Mouse (Mus musculus): ENCODE data around the gene Trmt2a. TPM values are rescaled to one million over a fixed set of nuclear protein-coding genes. Genes with fewer than 3 reads are reported as not detected.

Gene Trmt2a
- polyA plus RNA-seq, 2 experiments from 2014 or later: 27.7 to 46.5 TPM

DNA sequence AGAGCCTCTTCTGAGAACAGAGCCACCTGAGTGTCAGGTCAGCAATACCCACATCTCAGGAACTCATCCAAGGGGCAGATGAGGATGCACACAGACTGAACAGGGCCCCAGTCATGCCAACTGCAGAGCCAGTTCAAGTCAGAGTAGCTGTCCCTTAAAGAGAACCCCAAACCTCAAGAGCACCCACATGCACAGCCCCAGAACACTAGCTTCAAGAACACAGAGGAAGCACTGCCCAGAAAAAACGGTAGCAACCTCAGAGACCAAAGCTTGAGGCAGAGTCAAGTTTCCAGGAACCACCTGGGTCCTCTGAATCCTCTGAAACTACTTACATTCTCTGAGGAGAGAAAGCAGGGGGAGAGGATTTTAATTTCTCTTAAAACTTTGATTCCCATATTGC is 15.0 kb upstream of the Trmt2a start:
- no peak for ATAC-seq

DNA sequence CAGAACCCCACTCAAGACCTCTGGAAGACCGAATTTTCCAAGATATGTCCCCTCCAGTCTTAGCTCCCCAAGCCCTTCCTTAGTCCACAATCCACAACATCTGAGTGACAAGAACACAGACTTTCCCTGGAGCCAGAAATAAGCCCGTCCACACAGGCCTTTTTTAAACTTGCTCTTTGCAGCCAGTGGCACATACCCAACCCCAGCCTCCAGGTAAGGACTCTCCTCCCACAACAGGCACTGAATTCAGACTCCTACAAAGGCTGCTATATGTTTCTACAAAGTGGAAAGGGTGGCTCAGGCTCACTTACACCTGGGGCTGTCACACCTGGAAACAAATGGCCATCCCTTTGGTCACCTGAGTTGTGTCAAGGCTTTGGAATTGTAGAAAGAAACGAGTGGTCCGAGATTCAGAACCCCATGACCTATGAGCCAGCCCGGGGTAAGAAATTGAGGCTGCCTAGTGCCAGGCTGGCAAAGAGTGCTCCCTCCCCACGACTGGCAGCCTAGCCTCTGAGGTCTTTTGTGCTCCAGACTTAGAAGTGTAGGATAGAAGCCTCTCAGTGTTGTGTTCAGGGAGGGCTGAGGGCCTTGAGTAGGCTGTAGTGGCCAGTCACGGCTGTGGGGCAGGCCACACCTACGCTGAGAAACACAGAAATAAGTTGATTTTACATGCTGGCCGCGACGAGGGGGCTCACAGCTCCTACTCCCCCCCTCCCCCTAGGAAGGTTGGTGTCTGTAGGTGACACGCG is 14.4 kb upstream of the Trmt2a start:
- no peak for ATAC-seq

DNA sequence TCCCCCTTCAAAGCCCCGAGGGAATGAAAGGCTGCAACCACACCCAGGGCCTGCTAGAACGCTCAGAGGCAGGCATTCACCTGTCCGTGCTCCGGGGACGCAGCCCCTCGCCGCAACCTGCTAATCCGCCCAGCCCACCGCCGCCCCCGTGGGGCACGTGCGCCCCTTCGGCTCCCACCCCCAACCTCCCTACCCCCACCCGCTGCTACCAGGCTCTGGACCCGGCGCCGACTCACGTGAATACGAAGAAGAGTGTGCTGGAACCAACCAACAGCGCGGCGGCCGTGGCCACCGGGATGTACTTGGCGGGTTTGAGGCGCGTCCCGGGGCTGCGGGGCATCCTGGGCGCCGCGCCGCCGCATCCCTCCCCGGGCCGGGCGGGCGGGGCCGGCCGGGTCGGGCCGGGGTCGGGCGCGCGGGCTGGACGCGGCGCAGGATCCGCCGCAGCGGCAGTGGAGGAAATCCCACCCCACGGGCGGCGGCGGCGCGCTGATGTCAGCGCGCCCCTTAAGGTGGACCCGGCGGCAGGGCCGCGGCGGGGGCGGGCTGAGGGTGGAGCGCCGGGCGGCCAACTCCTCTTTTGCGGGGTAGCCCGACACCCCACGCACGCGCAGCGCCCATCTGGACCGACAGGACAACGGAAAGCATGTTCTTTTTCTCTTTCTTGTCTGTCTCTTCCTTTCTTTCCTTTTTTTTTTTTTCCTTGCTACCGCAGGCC is 13.6 kb upstream of the Trmt2a start, which contains the start of gene Zdhhc8:
Zdhhc8 (minus strand) TSS at position 466 of the 718 bp plus-strand sequence.
- ATAC-seq: peak; percentile 59

DNA sequence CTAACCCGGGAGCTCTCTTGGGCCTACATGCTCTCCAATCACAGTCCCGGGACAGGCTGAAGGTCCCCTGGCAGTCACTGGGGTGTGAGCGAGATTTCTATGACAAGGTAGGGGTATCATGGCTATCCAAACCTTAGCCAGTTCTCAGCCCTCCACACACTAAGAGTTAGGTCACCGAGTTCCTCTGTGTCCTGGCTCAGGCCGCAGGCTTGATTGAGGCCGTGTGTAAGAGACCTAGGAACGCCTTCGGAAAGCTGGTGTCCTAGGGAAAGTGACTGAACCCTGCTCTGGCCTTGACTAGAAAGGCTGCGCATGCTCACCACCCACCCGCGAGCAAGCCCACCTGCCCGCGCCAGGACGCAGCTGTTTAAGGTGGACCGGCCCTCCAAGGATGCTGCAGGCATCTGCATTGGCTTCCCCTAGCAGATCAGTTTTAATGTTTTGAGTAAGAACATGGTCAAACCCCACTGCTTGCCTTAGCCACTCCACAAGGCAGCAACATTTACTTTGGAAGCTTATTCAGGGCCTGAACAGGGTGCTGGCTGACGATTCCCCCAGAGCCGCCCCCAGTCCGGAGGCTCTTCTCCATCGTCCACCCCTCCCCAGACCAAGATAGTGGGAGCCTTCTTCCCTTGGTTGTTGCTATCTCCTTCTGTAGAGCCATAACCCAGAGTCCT is 13.0 kb upstream of the Trmt2a start:
- peak; percentile 23 for ATAC-seq

DNA sequence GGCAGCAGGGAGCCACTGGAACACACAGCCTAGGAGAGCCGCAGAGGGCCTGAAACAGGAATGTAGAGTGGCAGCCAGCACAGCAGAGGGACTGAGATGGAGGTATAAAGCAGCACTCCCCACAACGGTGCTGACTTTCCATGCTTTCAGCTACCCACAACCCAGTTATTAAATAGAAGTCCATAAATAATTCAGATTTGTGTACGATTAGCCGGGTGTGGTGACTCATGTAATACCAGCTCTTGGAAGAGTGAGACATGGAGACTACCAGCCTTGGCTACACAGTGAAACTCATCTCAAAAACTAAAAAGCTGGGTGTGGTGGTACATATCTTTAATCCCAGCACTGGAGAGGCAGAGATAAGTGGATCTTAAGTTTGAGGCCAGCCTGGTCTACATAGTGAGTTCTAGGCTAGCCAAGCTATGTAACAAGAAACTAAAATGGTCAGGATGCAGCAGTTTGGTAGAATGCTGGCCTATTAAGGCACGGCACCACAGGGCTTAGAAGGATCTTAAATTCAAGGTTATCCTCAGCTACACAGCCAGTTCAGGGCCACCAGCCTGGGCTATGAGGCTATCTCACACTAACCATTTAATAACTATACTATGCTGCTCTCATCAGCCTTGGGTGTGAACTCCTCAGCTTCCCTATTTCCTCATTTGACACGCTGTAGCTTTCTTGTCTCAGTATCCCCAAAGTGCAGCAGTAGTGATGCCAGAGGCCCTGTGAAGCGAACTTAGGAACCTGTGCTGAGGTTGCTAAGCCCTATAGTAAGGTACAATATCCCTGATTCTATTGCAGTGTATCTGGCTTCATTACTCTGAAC is 11.6 kb upstream of the Trmt2a start:
- no peak for ATAC-seq

DNA sequence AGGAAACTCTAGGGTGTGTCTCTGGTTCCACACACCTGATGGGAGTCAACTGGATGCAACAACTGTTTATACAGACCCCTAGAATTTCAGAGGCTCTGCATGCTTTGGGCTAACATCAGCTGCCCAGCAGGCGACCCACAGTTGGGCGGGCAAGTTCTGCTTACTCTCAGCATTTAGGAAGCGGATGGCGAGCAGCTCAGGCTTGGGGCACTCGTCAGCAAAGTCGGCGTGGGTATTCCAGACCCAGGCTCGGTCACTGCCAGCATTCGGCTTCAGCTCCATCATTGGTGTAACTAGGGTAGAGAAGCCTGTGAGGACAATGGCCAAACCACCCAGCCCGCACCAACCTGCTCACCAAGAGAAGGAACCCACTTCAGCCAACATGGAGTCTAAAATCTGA is 6.9 kb upstream of the Trmt2a start:
- no peak for ATAC-seq

DNA sequence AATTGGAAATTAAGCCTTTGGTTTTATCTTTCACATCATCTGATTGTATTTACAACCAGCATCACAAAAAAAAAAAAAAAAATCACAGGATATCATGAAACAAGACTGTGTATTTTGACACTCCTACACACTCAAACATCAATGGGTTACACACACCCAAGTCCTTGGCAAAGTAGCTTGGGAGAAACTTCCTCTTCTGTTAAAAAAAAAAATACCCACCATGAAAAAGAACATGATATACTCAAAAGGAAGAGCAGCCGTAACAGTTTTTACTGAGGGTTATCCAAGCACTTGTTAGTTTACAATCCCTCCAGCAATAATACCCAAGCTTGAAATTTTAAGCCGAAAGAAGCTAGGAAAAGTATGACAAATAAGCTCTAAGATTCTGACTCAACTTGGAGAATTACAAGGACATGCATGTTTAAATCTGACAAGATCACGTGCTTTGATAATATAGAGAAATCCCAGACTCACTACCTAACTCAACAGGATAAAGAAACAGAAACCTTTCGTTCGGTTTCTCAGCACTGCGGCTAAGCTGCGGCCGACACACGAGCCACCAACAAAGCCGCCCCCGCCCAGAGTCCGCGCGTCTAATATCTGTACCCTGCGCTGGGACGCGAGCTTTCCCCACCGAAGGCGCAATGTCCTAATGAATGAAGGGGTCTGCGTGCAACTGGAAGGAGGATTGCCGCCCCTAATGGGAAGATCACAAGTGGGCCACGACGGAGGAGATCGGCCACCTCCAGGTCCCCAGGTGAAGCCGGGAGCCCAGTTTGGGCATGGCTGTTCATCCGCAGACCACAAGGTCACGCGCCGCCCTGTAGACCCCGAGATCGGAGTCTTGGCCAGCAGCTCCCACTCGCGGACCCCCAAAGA is 719 bp upstream of the Trmt2a start:
- no peak for ATAC-seq

DNA sequence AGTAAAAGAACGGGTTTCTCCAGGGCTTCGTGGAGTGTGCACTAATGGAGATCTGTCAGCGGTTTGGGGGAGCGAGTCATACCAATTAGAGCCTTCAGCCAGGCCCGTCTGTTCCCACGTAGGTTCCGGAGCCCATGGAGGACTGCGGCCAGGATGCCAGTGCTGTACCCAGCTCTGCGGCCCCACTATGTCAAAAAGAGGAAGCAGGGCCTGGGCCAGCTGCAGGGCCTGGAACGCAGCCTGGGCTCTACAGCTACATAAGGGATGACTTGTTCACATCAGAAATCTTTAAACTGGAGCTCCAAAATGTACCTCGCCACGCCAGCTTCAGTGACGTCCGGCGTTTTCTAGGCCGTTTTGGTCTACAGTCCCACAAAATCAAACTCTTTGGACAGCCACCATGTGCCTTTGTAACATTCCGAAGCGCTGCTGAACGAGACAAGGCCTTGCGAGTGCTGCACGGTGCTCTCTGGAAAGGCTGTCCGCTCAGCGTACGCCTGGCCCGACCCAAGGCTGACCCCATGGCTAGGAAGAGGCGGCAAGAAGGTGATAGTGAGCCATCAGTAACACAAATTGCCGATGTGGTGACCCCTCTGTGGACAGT is 987 bp downstream of the Trmt2a start:
- no peak for ATAC-seq

DNA sequence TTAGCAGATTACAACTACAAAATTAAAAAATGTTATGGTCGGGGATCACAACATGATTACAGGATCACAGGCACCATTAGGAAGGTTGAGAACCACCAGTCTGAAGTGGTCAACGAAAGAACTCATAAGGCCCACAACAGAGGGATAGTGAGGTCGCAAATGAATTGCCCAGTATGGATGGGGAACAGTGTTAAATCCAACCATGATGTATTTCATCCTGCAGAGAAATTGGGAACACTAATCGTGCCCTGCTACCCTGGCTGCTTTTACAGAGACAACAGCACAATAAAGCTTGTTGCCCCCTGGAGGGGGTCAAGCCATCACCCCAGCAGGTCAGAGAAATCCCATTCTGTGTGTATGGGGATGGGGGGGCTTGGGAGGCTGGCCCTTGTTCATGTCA is 1.8 kb downstream of the Trmt2a start:
- ATAC-seq: no peak

DNA sequence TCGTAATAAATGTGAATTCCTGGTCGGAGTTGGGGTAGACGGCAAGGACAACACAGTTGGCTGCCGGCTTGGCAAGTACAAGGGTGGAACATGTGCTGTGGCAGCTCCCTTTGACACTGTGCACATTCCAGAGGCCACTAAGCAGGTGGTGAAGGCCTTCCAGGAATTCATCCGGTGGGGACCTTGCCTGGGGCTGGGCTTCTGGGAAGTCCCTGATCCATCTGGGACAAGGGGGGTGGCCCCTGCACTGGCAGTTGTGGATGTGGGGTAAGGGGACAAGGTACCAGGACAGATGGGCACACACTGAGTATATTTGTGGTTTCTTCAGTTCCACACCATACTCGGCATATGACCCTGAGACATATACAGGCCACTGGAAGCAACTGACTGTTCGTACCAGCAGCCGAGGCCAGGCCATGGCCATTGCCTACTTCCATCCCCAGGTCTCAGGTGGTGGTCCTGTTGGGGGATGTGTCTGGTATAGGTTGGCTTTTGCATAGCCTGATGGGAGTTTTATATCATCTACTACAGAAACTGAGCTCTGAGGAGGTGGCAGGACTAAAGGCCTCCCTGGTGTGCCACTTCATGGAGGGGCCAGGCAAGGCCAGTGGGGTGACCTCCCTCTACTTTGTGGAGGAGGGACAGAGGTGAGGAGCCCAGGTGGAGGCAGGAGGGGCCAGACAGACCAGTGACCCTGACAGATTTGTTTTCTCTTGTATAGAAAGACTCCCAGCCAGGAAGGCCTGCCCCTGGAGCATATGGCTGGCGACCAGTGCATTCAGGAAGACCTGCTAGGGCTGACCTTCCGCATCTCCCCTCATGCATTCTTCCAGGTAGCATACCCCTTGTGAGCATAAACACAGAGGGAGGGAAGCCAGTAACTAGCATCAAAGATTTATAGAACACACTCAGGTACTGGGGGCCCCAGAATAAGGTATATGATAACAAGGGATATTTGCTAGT is 2.6 kb downstream of the Trmt2a start:
- ATAC-seq: no peak

DNA sequence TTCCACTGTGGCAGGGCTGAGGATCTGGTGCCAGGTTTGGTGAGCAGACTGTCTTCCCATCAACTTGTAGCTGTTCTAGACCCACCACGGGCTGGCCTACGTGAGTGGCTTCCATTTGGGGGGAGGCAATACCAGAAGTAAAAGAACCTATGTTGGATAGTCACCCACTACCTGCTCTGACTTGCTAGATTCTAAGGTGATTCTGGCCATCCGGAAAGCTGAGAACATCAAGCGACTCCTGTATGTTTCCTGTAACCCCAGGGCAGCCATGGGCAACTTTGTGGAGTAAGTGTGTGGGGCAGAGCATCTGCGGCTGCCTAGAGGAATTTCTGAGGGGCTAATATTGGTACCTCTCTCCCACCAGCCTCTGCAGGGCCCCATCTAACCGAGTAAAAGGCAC is 4.3 kb downstream of the Trmt2a start:
- no peak for ATAC-seq

DNA sequence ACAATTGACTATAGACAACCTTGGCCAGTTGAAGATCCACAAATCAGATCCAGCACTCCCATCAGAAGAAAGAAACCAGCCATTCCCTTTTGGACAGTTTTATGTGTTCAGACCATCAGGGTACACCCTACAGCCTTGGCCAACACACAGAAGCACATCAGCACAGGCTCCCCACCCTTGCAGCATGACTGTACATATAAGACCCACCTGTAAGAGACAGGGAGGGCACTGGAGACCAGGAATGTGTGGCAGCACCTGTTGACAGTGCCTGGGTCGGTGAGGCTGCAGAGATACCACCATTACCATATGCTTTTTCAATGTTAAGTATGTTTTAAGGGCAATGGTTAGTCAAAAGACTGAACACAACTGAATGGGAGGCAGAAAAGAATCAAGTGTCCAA is 5.4 kb downstream of the Trmt2a start:
- no peak for ATAC-seq

DNA sequence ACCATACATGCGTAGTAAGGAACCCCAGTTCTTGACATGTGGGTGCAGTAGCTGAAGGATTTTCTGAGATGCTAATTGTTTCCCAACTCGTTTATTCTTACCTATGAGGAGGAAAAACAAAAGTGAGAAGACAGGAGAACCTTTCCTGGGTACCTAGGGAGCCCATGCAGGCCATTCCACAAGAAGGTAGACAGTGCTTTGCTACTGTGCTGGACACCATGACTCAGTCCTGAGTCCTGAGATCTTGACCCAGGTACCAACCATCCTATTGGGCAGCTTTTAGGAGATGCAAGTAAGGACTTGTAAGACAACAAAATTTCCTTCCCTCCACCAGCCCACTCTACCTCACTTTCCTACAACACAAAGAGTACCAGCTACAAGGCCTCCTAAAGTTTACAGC is 9.7 kb downstream of the Trmt2a start, which contains the start of gene Gm49776:
Gm49776 (minus strand) TSS at position 101 of the 400 bp plus-strand sequence.
- ATAC-seq: no peak

DNA sequence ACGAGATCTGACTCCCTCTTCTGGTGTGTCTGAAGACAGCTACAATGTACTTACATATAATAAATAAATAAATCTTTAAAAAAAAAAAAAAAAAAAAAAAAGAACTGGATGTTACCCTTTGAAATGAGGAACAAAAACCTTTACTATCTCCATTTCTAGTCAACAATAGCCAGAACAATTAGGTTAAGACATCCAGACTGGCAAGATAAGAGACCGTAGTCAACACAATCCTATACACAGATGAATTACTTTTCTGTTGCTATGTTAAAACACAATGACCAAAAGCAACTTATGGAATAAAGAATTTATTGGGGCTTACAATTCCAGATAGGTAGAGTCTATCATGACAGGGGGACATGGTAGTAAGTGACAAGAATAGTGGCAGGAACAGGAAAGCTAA is 16.5 kb downstream of the Trmt2a start:
- ATAC-seq: no peak

DNA sequence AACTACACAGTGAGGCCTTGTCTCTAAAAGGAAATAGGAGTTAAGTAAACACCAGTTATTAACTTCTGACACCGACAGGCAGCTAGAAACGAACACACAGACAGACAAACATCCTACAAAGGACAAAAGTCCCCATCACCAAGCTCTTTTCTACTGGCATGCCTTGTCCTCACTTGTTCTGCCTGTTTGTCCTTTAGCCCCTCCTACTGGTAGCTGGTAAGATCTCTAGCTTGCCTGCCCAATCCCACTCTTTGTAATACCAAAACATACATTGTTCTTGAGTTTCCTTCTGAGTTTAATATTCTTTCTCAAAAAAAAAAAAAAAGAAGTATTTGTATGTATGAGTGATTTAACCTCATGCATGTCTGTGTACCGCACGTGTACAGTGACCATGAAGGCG is 19.7 kb downstream of the Trmt2a start:
- no peak for ATAC-seq

DNA sequence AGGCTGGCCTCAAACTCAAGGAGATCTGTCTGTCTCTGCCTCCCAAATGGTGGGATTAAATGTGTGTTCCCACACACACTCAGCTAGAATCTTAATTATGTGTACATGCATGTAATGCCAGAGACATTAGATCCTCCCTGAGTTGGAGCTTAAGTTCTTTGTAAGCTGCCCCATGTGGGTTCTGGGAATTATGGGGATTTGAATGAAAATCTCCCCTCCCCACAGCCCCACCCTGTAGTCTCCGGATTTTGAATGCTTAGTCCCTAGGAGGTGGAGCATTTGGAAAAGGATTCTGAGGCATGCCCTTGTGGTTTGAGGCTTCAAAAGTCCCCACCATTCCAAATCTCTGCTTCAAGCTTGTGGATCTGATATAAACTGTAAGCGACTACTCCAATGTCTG is 26.7 kb downstream of the Trmt2a start:
- ATAC-seq: no peak

DNA sequence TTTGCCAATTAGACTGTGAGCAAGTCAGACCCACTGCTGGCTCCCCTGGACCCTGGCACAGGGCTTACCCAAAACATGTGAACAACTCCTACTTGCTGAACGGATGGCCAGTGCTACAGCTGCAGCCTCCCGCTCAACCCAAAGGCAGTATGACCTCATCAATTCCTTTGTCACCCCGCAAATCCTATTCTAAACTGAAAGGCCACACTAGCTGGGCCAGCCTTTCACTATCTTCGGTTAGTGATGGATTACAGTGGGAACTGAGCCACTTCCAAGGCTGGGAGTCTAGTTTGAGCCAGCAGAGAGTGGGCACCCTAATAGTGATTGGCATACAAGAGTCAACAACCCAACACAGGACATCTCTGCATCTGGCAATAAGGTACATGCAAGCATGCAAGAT is 39.7 kb downstream of the Trmt2a start:
- ATAC-seq: no peak

DNA sequence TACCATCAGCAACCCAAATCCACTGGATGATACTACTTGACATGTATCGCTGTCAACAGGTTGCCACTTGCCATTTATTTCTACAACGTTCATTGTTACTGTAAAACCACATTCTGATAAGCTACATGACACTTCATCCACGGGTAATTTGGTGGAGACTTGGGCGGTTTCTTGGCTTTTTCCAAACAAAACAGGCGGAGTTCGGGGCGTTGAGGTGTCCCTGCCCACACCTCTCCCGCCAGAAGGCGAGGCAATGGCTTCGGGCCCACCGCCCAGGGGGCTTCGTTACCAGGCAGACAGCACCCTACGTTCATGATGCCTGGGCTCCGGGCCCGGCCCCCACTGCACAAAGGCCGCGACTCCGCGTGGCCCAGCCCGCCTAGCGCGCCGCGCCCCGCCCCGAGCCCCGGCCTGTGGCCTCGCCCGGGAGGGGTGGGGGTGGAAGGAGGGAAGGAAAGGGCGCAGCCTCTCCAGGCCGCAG is 40.1 kb downstream of the Trmt2a start:
- peak; percentile 71 for ATAC-seq

DNA sequence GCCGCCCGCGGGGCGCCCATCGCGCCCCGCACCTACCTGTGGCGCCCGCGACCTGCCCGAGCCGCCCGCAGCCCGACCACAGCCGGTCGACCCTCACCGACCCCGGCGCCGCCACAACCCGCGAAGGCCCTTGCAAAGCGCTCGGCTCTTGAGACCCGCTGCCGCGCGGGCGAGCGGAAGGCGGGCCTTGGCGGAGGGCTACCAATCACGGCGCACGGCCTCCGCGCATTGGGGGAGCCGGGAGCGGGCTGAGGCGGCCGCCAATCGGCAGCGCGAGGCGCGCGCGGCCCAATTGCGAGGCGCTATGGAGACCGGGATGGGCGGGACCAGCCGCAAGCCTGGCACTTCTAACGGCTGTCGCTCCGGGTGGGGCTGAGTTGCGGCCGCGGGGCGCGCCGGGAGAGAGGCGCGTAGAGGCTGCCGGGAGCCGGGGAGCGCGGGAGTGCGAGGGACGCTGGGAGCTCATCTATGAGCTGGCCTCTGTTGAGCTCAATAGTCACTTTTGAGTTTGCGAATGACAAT is 40.6 kb downstream of the Trmt2a start, which contains the start of gene Dgcr8:
Dgcr8 (minus strand) TSS at position 180 of the 522 bp plus-strand sequence.
- peak; percentile 96 for ATAC-seq
